Comparison of ENCODE assay signal across 8 mouse cellular contexts in the genomic region with DNA sequence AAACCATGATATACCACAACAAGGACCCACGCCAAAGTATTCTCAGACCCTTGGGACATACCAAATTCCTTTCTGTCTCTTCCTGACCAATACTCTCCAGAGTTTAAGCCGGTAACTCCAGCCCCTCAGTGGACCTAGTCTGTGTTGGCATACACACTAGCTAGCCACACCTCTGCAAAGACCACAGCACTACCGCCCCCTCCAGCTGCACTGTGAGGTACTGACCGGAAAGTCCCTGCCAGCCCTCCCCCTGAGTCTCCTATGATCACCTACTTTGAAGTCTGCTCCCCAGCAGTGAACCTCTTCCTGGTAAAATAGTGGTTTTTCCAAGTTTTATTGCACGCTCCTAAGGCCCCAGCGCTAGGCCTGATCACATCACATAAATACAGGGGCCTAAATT. TPM values are rescaled to one million over a fixed set of nuclear protein-coding genes. Genes with fewer than 3 reads are reported as not detected.
DNase-seq lines count a peak whose midpoint lies in the region; ATAC-seq lines count a peak whose summit lies in the region.

No protein-coding gene starts in this region.

- no peaks in the 10 kb centered on the region for H3K9me3 ChIP-seq in limb, embryonic 10.5 days (replicated peaks)
- H3K9me3 ChIP-seq in neural tube, embryonic 15.5 days (replicated peaks), result no peaks in the 10 kb centered on the region

- DNase-seq in adrenal gland, postnatal 10 days, result peak; percentile 16
- no peak for DNase-seq in adrenal gland, adult 18-20 months (ENCODE audit: low spot score in 2 of 2)
- peak; percentile 22 for DNase-seq in lung, postnatal 10 days
- DNase-seq in lung, adult 18-20 months, result no peak
- no peak for DNase-seq in limb, embryonic 10.5 days (ENCODE audit: low spot score)
- no peak for DNase-seq in right cerebral cortex, postnatal 25 days
- no peak for DNase-seq in layer of hippocampus, postnatal 25 days (ENCODE audit: extremely low spot score in 1 of 2, low spot score in 1 of 2)

- peaks cover 19% of the 10 kb centered on the region; the same call in 1 of the 2 replicates for H3K4me1 ChIP-seq in limb, embryonic 10.5 days
- peaks cover 9% of the 10 kb centered on the region for H3K4me1 ChIP-seq in neural tube, embryonic 15.5 days

- H3K4me2 ChIP-seq in neural tube, embryonic 15.5 days, result peak overlapping the region; percentile 75

- H3K4me3 ChIP-seq in limb, embryonic 10.5 days, result peak overlapping the region; percentile 62
- 0 out of 2 replicates have a peak overlapping the region, but pooled peaks have one; percentile 56 for H3K4me3 ChIP-seq in neural tube, embryonic 15.5 days (replicated peaks)

- H3K27me3 ChIP-seq in limb, embryonic 10.5 days (ENCODE audit: low read depth, poor library complexity, severe bottlenecking), result peaks cover 92% of the 10 kb centered on the region
- H3K27me3 ChIP-seq in neural tube, embryonic 15.5 days (replicated peaks), result peaks cover 59% of the 10 kb centered on the region

- WGBS in limb, embryonic 10.5 days, result 45% methylated on average over 6 of the region's 6 CpGs
- WGBS in neural tube, embryonic 15.5 days, result 52% methylated on average over 6 of the region's 6 CpGs

- H3K27ac ChIP-seq in limb, embryonic 10.5 days, result no peak overlapping the region
- no peak overlapping the region for H3K27ac ChIP-seq in neural tube, embryonic 15.5 days (replicated peaks)

- H3K9ac ChIP-seq in neural tube, embryonic 15.5 days (replicated peaks), result no peak overlapping the region

- no peaks in the 10 kb centered on the region for H3K36me3 ChIP-seq in limb, embryonic 10.5 days
- H3K36me3 ChIP-seq in neural tube, embryonic 15.5 days, result no peaks in the 10 kb centered on the region

- no peak for ATAC-seq in neural tube, embryonic 15.5 days (ENCODE audit: low FRiP score)

RNA-seq across cellular contexts. Expression of gene Slc16a2, which starts 2.5 kb away (rescaled TPM):
- total RNA-seq in adrenal gland, postnatal 10 days (2021), result 10 to 100 TPM; 41.8 to 56.6 TPM
- total RNA-seq in adrenal gland, adult 18-20 months (2021), result 10 to 100 TPM; 25.2 to 52.4 TPM
- 9.8 and 14.8 TPM in 2 replicates for polyA plus RNA-seq in limb, embryonic 10.5 days (2016; fragmentation: Nextera tagmentation; extraction: Ambion mirVana)
- polyA plus RNA-seq in neural tube, embryonic 15.5 days (2015; fragmentation: Nextera tagmentation; extraction: Ambion mirVana), result 19.1 and 20.3 TPM in 2 replicates
- total RNA-seq in layer of hippocampus, postnatal 25 days (2021), result 10 to 100 TPM; 43.1 to 50.7 TPM

Comparison
In these comparisons a context has a peak if more than half of its experiments do, and no peak if none do; other contexts are left out.
1. DNase-seq: peak in adrenal gland, postnatal 10 days (single experiment) and lung, postnatal 10 days (single experiment); none in adrenal gland, adult 18-20 months (0 of 2), lung, adult 18-20 months (0 of 2), limb, embryonic 10.5 days (single experiment), right cerebral cortex, postnatal 25 days (single experiment) and layer of hippocampus, postnatal 25 days (0 of 2).